Mouse (Mus musculus): ENCODE data around the gene Ubiad1.
A peak's percentile ranks its signal among the peaks of the same experiment; 100 is the strongest.

The Ubiad1 gene

GRCm38 (mm10) chr4:148444250-148444967 is at the start of gene Ubiad1:
Gene Ubiad1, minus strand, starts transcription at chr4:148444771.
- peak; percentile 89 to 94 for DNase-seq (ENCODE audit: low spot score in 2 of 2)

- DNase-seq (ENCODE audit: low spot score in 2 of 2) = no peak
Observed at GRCm38 (mm10) chr4:148491448-148491847, 46.9 kb upstream of the Ubiad1 start.

GRCm38 (mm10) chr4:148490502-148490901 is 45.9 kb upstream of the Ubiad1 start:
- DNase-seq (ENCODE audit: low spot score in 2 of 2) = no peak

- DNase-seq (ENCODE audit: low spot score in 2 of 2) = no peak
Observed at GRCm38 (mm10) chr4:148487841-148488240, 43.3 kb upstream of the Ubiad1 start.

GRCm38 (mm10) chr4:148484511-148484910 is 39.9 kb upstream of the Ubiad1 start:
- no peak for DNase-seq (ENCODE audit: low spot score in 2 of 2)

GRCm38 (mm10) chr4:148481557-148482168 is 37.1 kb upstream of the Ubiad1 start:
- DNase-seq (ENCODE audit: low spot score in 2 of 2) = no peak

- no peak for DNase-seq (ENCODE audit: low spot score in 2 of 2)
Observed at GRCm38 (mm10) chr4:148480245-148480644, 35.7 kb upstream of the Ubiad1 start.

GRCm38 (mm10) chr4:148473496-148473895 is 28.9 kb upstream of the Ubiad1 start:
- no peak for DNase-seq (ENCODE audit: low spot score in 2 of 2)

GRCm38 (mm10) chr4:148472436-148473174 is 28.0 kb upstream of the Ubiad1 start:
- DNase-seq (ENCODE audit: low spot score in 2 of 2) = no peak

- DNase-seq (ENCODE audit: low spot score in 2 of 2) = no peak
Observed at GRCm38 (mm10) chr4:148471363-148471806, 26.8 kb upstream of the Ubiad1 start.

GRCm38 (mm10) chr4:148469487-148470252 is 25.1 kb upstream of the Ubiad1 start:
- DNase-seq (ENCODE audit: low spot score in 2 of 2) = no peak

- no peak for DNase-seq (ENCODE audit: low spot score in 2 of 2)
Observed at GRCm38 (mm10) chr4:148468396-148468795, 23.8 kb upstream of the Ubiad1 start.

- DNase-seq (ENCODE audit: low spot score in 2 of 2) = no peak
Observed at GRCm38 (mm10) chr4:148466511-148467079, 22.0 kb upstream of the Ubiad1 start.

GRCm38 (mm10) chr4:148464869-148465268 is 20.3 kb upstream of the Ubiad1 start:
- DNase-seq (ENCODE audit: low spot score in 2 of 2) = no peak

- DNase-seq (ENCODE audit: low spot score in 2 of 2) = no peak
Observed at GRCm38 (mm10) chr4:148464301-148464700, 19.7 kb upstream of the Ubiad1 start.

GRCm38 (mm10) chr4:148463208-148463960 is 18.8 kb upstream of the Ubiad1 start:
- no peak for DNase-seq (ENCODE audit: low spot score in 2 of 2)

- DNase-seq (ENCODE audit: low spot score in 2 of 2) = no peak
Observed at GRCm38 (mm10) chr4:148462717-148463116, 18.1 kb upstream of the Ubiad1 start.

- DNase-seq (ENCODE audit: low spot score in 2 of 2) = no peak
Observed at GRCm38 (mm10) chr4:148461772-148462171, 17.2 kb upstream of the Ubiad1 start.

- DNase-seq (ENCODE audit: low spot score in 2 of 2) = no peak
Observed at GRCm38 (mm10) chr4:148460656-148461284, 16.2 kb upstream of the Ubiad1 start.

GRCm38 (mm10) chr4:148455477-148456025 is 11.0 kb upstream of the Ubiad1 start:
- DNase-seq (ENCODE audit: low spot score in 2 of 2) = no peak
